Mouse (Mus musculus) cerebellum, adult 11 months (tissue): Measurements from ENCODE around the gene Zp1.

Experiments
- DNase-seq: peaks from one replicate; pipeline ENCODE4 v3.0.0; 2022

Zp1 gene

GRCm38 (mm10) chr19:10871328-10871961, 49.0 kb downstream of the Zp1 start:
- DNase-seq, result peak; percentile 48

GRCm38 (mm10) chr19:10870676-10871075, 49.8 kb downstream of the Zp1 start:
- no peak for DNase-seq

GRCm38 (mm10) chr19:10869886-10870527, 50.4 kb downstream of the Zp1 start, which contains the start of gene Tmem132a:
Gene Tmem132a (minus strand): TSS chr19:10869940.
- peak; percentile 62 for DNase-seq

GRCm38 (mm10) chr19:10869241-10869885, 51.1 kb downstream of the Zp1 start:
- peak; percentile 88 for DNase-seq

GRCm38 (mm10) chr19:10868623-10869141, 51.8 kb downstream of the Zp1 start:
- peak; percentile 45 for DNase-seq

GRCm38 (mm10) chr19:10867946-10868622, 52.3 kb downstream of the Zp1 start:
- no peak for DNase-seq

- DNase-seq, result peak; percentile 65
Measured at GRCm38 (mm10) chr19:10866351-10866750, 54.1 kb downstream of the Zp1 start.
